Mouse (Mus musculus) intestine, embryonic 16.5 days (tissue): ENCODE measurements around the gene Gucd1. TPM values are rescaled to one million over a fixed set of nuclear protein-coding genes. Genes with fewer than 3 reads are reported as not detected.
A peak's percentile ranks its signal among the peaks of the same experiment; 100 is the strongest.

Experiments used
- ATAC-seq: fragments of 200-750 bp; cut with Nextera tagmentation; 2 replicates; pipeline ENCODE4 v1.8.0; 2017; ENCODE audit warnings: moderate TSS enrichment, moderate library complexity
- H3K27ac ChIP-seq: fragments of 300-500 bp; sonication (generic); 2 replicates; pipeline ENCODE4 v1.5.1; 2014; ENCODE audit warnings: mild to moderate bottlenecking, low read length
- H3K27me3 ChIP-seq: fragments of 300-500 bp; sonication (generic); replicated peaks from 2 replicates; pipeline ENCODE4 v1.6.1; 2014; ENCODE audit warnings: low read length, control low read depth, mixed read lengths; ENCODE audit not compliant: control insufficient read depth, insufficient read depth
- H3K36me3 ChIP-seq: fragments of 300-500 bp; sonication (generic); 2 replicates; pipeline ENCODE4 v1.6.1; 2014; ENCODE audit warnings: low read length, control low read depth; ENCODE audit not compliant: control insufficient read depth, insufficient read depth
- H3K4me1 ChIP-seq: fragments of 300-500 bp; sonication (generic); 2 replicates; pipeline ENCODE4 v1.6.1; 2014; ENCODE audit warnings: low read length, control low read depth, mixed read lengths; ENCODE audit not compliant: control insufficient read depth, insufficient read depth
- H3K4me2 ChIP-seq: fragments of 300-500 bp; sonication (generic); 2 replicates; pipeline ENCODE4 v1.6.1; 2014; ENCODE audit warnings: low read depth, low read length, control low read depth
- H3K4me3 ChIP-seq: fragments of 300-500 bp; sonication (generic); 2 replicates; pipeline ENCODE4 v1.5.1; 2014; ENCODE audit warnings: mild to moderate bottlenecking, low read length
- H3K9ac ChIP-seq: fragments of 300-500 bp; sonication (generic); 2 replicates; pipeline ENCODE4 v1.6.1; 2014; ENCODE audit warnings: low read depth, low read length
- H3K9me3 ChIP-seq: fragments of 300-500 bp; sonication (generic); 2 replicates; pipeline ENCODE4 v1.6.1; 2016; ENCODE audit warnings: low read length, control low read depth; ENCODE audit not compliant: control insufficient read depth
- WGBS: fragments of 180-500 bp; shearing (Covaris S2); extraction: QIAGEN DNeasy Blood & Tissue Kit; methylation state at CpG from one replicate; pipeline ENCODE4 v1.1.7; 2014; 5-methylcytosine and 5-hydroxymethylcytosine counted together
- polyA plus RNA-seq: library from polyadenylated mRNA; unstranded; fragments of >200 nt; fragmentation: Nextera tagmentation; extraction: Ambion mirVana; gene quantifications from 2 replicates; pipeline ENCODE4 v1.2.1, GENCODE M21; 2015

Gene Gucd1
- polyA plus RNA-seq, 1 experiment from 2014 or later: 55.5 TPM

GRCm38 (mm10) chr10:75521643-75522042, 3.9 kb upstream of the Gucd1 start:
- Histone ChIP-seq H3K27ac (no peak overlapping the region), H3K9me3 (no peaks in the 10 kb centered on the region), H3K4me2 (no peak overlapping the region), H3K9ac (no peak overlapping the region), H3K4me3 (no peak overlapping the region), H3K27me3 (no peaks in the 10 kb centered on the region), H3K4me1 (peaks cover 9% of the 10 kb centered on the region), H3K36me3 (peaks cover 13% of the 10 kb centered on the region)
- ATAC-seq: no peak
- WGBS: 90% methylated on average over 4 of the region's 4 CpGs

- Histone ChIP-seq H3K4me1 (peaks cover 14% of the 10 kb centered on the region), H3K9ac (no peak overlapping the region), H3K27ac (no peak overlapping the region), H3K4me2 (no peak overlapping the region), H3K9me3 (no peaks in the 10 kb centered on the region), H3K27me3 (no peaks in the 10 kb centered on the region), H3K36me3 (peaks cover 13% of the 10 kb centered on the region), H3K4me3 (no peak overlapping the region)
- no peak for ATAC-seq
- 93% methylated on average over 5 of the region's 5 CpGs for WGBS
Measured at GRCm38 (mm10) chr10:75520581-75520980, 2.8 kb upstream of the Gucd1 start.

DNA sequence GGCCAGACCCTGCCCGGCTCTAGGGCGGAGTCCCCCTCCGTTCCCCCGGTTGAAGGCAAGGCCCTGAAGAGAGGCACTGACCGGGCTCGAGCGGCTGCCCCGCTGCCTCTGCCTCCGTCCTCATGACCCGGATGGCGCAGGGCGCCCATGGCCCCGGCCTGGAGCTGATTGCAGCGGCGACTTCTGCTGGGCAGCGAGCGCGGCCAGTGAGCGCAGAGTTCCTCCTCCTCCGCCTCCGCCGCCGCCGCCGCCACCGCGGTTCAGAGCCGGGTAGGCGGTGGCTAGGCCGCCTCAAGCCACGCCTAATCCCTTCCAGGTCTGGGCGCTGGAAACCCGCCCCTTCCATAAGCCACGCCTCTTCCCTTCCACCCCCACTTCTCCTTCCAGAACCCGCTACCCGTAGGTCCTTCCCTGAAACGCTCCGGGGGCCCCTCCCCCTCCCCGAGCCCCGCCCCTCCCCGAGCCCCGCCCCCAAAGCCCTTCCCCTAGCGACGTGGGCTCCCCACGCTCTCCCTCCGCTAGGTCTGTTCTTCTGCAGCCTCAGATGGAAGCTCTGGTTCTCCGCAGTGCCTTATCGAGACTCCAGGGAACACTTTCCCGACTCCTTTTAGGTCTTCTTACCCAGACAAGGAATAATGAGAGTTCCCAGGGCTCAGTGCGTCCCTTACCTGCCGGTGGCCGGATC, 557 bp downstream of the Gucd1 start, which contains the start of gene Snrpd3:
Gene Snrpd3 (plus strand): TSS at position 479 of the 685 bp plus-strand sequence.
- no peaks in the 10 kb centered on the region for H3K27me3 ChIP-seq
- H3K36me3 ChIP-seq: peaks cover 7% of the 10 kb centered on the region; the same call in 1 of the 2 replicates
- H3K4me3 ChIP-seq: peak within 1 kb of the TSS; percentile 93
- peak within 1 kb of the TSS; percentile 85 for H3K4me2 ChIP-seq
- H3K9me3 ChIP-seq: no peaks in the 10 kb centered on the region
- peaks cover 27% of the 10 kb centered on the region for H3K4me1 ChIP-seq
- peak; percentile 88 for ATAC-seq
- peak within 1 kb of the TSS; percentile 98 for H3K27ac ChIP-seq
- peak within 1 kb of the TSS; percentile 98 for H3K9ac ChIP-seq
- WGBS: under 1% methylated on average over 47 of the region's 52 CpGs

DNA sequence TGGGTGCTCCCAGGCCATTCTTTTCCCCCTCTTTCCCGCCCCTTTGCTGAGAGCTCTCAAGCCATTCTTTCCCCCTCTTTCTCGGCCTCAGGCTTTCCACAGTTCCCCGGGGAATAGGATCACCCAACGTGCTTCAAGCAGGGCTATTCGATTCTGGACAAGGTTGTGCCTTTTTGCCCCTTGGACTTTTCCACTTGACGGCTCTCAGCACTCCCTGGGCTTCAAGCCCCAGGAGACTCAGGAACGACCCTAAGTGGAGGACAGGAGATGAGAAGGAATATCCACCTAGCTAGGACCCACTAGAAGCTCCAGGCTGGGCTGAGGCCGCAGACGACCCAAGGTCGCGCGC, 1.1 kb downstream of the Gucd1 start:
- peak overlapping the region; percentile 98 for H3K27ac ChIP-seq
- no peak for ATAC-seq
- peak overlapping the region; percentile 93 for H3K4me3 ChIP-seq
- H3K27me3 ChIP-seq: no peaks in the 10 kb centered on the region
- H3K36me3 ChIP-seq: peaks cover 10% of the 10 kb centered on the region; the same call in 1 of the 2 replicates
- peaks cover 27% of the 10 kb centered on the region for H3K4me1 ChIP-seq
- no peaks in the 10 kb centered on the region for H3K9me3 ChIP-seq
- peak overlapping the region; percentile 76 for H3K4me2 ChIP-seq
- under 1% methylated on average over 12 of the region's 12 CpGs for WGBS
- peak overlapping the region; percentile 98 for H3K9ac ChIP-seq

DNA sequence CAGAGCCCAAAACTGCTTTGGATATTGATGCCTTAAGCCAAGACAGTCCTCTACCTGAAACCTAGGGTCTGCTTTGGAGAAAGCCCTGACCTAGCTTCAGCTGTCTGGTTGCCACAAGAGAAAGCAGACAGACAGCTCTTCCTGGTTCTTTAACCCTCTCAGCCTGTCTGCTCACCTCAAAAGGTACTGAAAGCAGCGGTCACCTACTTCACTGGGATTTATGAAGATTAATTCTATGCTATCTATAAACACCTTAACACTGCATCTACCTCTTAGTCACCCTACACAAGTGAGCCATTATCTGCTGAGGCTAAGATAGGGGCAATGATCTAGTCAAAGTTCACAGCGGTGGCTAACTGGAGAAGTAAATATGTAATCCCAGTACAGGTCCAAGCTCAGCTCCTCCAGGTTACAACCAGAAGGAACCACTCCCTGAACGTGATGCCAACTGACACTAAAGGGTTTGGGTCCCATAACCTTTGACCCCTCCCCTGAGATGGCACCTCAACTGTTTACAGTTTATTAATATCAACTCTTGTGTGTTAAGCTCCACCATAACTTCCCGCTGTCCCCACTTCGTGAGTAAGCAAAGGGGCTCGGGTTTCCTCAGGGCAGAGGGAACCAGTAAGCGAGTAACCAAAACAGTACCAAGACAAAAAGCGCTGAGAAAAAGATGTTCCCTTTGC, 1.6 kb downstream of the Gucd1 start:
- peak overlapping the region; percentile 98 for H3K27ac ChIP-seq
- H3K4me2 ChIP-seq: peak overlapping the region; percentile 76
- peak overlapping the region; percentile 98 for H3K9ac ChIP-seq
- H3K27me3 ChIP-seq: no peaks in the 10 kb centered on the region
- peak overlapping the region; percentile 93 for H3K4me3 ChIP-seq
- H3K36me3 ChIP-seq: peaks cover 13% of the 10 kb centered on the region
- H3K4me1 ChIP-seq: peaks cover 27% of the 10 kb centered on the region
- WGBS: 12% methylated on average over 8 of the region's 8 CpGs
- peak; percentile 49 for ATAC-seq
- H3K9me3 ChIP-seq: no peaks in the 10 kb centered on the region

DNA sequence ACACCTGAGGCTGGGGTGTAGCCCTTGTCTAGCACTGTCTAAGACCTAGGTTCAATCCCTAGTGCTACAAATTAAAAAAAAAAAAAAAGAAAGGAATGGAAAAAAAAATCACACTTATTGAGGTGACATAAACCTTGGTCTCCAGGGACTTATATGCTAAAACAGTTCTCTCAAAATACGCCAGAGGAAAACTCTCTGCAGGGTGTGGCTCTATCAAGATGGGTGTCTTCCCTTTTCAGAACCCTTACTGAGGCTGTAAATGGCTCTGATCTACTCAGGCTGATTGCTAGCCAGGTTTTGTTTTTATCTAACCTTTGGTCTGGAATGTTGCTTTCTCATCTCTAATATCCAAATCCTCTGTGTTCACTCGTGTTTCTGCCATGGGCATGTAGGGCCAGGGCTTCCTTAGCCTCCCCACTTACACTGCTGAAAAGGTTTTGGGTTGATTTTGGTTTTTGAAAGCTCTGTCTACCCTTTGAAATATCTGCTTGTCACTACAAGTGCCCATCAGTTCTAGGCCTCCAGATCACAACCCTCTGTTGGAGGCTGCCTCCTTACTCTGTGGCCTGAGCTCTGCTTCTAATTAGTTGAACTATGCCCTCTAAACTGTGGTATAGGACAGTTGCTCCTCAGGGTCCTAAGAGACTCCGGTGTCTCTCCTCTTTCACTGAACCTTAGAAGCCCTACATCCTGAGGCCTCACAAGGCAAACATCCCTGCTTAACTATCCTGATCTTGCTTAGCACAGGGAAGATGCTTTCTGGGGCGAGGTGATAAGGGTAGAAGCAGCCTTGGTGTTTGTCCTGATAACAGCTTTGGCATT, 2.3 kb downstream of the Gucd1 start:
- Histone ChIP-seq H3K9ac (peak overlapping the region; percentile 98), H3K9me3 (no peaks in the 10 kb centered on the region), H3K27me3 (no peaks in the 10 kb centered on the region), H3K36me3 (peaks cover 15% of the 10 kb centered on the region), H3K4me1 (peaks cover 27% of the 10 kb centered on the region), H3K4me3 (peak overlapping the region; percentile 93), H3K4me2 (peak overlapping the region; percentile 76), H3K27ac (peak overlapping the region; percentile 89)
- 0 out of 2 replicates have a peak, but pooled peaks have one; percentile 1 for ATAC-seq
- WGBS: 58% methylated on average over 4 of the region's 4 CpGs

GRCm38 (mm10) chr10:75514361-75514760, 3.4 kb downstream of the Gucd1 start:
- ATAC-seq: no peak
- H3K4me1 ChIP-seq: peaks cover 27% of the 10 kb centered on the region
- no peaks in the 10 kb centered on the region for H3K9me3 ChIP-seq
- H3K27ac ChIP-seq: peak overlapping the region; percentile 61; the same call in 1 of the 2 replicates
- peak overlapping the region; percentile 76 for H3K4me2 ChIP-seq
- peak overlapping the region; percentile 11 for H3K4me3 ChIP-seq
- 0 out of 2 replicates have a peak overlapping the region, but pooled peaks have one; percentile 14 for H3K9ac ChIP-seq
- WGBS: 61% methylated on average over 7 of the region's 7 CpGs
- no peaks in the 10 kb centered on the region for H3K27me3 ChIP-seq
- H3K36me3 ChIP-seq: peaks cover 25% of the 10 kb centered on the region

DNA sequence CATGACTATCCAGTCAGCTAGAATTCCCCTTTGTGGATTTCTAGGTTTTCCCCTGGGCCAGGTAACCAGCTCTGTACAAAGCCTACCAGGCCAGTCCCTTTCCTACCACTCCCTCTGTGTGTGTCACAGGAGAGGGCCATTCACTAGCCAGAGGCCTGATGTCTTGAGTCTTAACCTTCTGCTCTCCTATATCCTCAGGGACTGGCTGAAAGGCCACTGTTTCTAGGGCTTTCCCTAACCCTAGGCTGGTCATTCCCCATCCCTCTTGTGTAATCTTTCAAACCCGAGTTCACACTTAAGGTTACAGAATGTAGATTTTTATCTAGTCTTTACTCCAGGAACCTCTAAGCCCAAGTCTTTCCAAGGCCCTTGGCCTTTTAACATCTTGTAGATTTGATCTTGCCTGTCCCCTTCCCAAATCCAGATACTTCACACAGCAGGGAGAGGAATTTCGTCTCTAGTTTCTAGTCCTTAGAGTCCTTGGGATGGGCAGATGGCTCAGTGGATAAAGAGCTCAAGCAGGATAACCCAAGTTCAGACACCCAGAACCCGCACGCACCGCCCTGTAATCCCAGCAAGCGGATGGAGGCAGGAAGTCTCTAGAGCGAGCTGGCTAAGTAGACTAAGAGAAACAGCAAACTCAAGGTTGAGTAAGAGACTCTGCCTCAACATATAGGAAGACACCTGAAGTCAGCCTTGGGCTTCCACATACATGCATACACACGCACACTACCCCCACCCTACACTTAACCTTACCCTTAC, 4.3 kb downstream of the Gucd1 start:
- ATAC-seq: no peak
- Histone ChIP-seq H3K9ac (peak overlapping the region; percentile 12; the same call in 1 of the 2 replicates), H3K4me1 (peaks cover 20% of the 10 kb centered on the region), H3K27ac (peak overlapping the region; percentile 61), H3K9me3 (no peaks in the 10 kb centered on the region), H3K36me3 (peaks cover 34% of the 10 kb centered on the region), H3K4me3 (no peak overlapping the region), H3K4me2 (peak overlapping the region; percentile 76), H3K27me3 (no peaks in the 10 kb centered on the region)
- 87% methylated on average over 8 of the region's 8 CpGs for WGBS
